Mouse (Mus musculus): Measurements from ENCODE around the gene AC129217.1. TPM values are rescaled to one million over a fixed set of nuclear protein-coding genes. Genes with fewer than 3 reads are reported as not detected.
A peak's percentile ranks its signal among the peaks of the same experiment; 100 is the strongest.

AC129217.1 gene
- polyA plus RNA-seq, 1 experiment from 2014 or later, result not detected

DNA sequence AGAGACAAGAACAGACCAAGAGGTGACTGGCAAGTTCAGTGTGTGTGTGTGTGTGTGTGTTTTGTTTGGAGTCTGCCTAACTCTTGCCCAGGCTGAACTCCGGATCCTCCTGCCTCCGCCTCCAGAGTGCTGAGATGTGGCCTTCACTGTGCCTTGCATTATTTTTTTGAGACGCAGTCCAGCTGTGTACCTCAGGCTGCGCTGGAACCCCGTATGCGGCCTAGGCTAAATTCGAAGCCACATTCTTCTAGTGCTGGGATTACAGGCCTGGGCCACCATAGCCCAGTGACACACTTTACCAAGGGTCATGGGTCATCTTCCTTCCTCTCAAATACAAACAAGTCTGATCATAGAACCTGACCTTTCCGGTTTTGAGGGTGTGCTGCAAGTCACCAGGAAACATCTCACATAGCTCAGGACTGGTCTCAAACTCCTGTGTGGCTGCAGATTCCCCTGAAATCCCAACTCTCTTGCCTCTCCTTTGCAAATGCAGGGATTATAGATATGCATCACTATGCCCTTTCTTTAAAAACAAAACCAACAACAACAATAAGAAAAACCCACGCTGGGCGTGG is 42.8 kb downstream of the AC129217.1 start:
- WGBS, result 80% methylated on average over 10 of the region's 10 CpGs

GRCm38 (mm10) chr19:8875031-8875430 is 45.5 kb downstream of the AC129217.1 start:
- 95% methylated on average over 7 of the region's 7 CpGs for WGBS
- H3K4me2 ChIP-seq (ENCODE audit: low read depth, low read length), result no peak overlapping the region
- peaks cover 34% of the 10 kb centered on the region for H3K36me3 ChIP-seq (ENCODE audit: control insufficient read depth, insufficient read depth, low read length)
- H3K27ac ChIP-seq (ENCODE audit: low read depth, low read length), result no peak overlapping the region
- no peaks in the 10 kb centered on the region for H3K9me3 ChIP-seq (ENCODE audit: control insufficient read depth, low read length)
- no peak for ATAC-seq (ENCODE audit: low read depth)
- H3K27me3 ChIP-seq (ENCODE audit: control insufficient read depth, insufficient read depth, low read length), result no peaks in the 10 kb centered on the region; the same call in 1 of the 2 replicates
- peaks cover 19% of the 10 kb centered on the region for H3K4me1 ChIP-seq (ENCODE audit: control insufficient read depth, insufficient read depth, low read length)
- no peak overlapping the region for H3K9ac ChIP-seq (replicated peaks; ENCODE audit: low read depth, low read length)
- H3K4me3 ChIP-seq (ENCODE audit: low read depth, low read length), result no peak overlapping the region

More for the DNA sequence above, 42.8 kb downstream of the AC129217.1 start:
- no peak overlapping the region for H3K27ac ChIP-seq (ENCODE audit: low read depth, low read length)
- H3K9me3 ChIP-seq (ENCODE audit: control insufficient read depth, low read length), result no peaks in the 10 kb centered on the region
- no peak for ATAC-seq (ENCODE audit: low read depth)
- H3K4me2 ChIP-seq (ENCODE audit: low read depth, low read length), result peak overlapping the region; percentile 90
- H3K36me3 ChIP-seq (ENCODE audit: control insufficient read depth, insufficient read depth, low read length), result peaks cover 34% of the 10 kb centered on the region
- H3K27me3 ChIP-seq (ENCODE audit: control insufficient read depth, insufficient read depth, low read length), result no peaks in the 10 kb centered on the region; the same call in 1 of the 2 replicates
- H3K4me3 ChIP-seq (ENCODE audit: low read depth, low read length), result peak overlapping the region; percentile 98
- H3K4me1 ChIP-seq (ENCODE audit: control insufficient read depth, insufficient read depth, low read length), result peaks cover 11% of the 10 kb centered on the region
- H3K9ac ChIP-seq (replicated peaks; ENCODE audit: low read depth, low read length), result peak overlapping the region; percentile 97

GRCm38 (mm10) chr19:8880311-8881033 is 50.9 kb downstream of the AC129217.1 start, which contains the start of gene Uqcc3:
TSS of gene Uqcc3 (minus strand) at chr19:8880923.
- ATAC-seq (ENCODE audit: low read depth), result peak; percentile 97
- peaks cover 12% of the 10 kb centered on the region for H3K36me3 ChIP-seq (ENCODE audit: control insufficient read depth, insufficient read depth, low read length)
- under 1% methylated on average over 42 of the region's 42 CpGs for WGBS
- peak within 1 kb of the TSS; percentile 76 for H3K4me3 ChIP-seq (ENCODE audit: low read depth, low read length)
- H3K9ac ChIP-seq (replicated peaks; ENCODE audit: low read depth, low read length), result peak within 1 kb of the TSS; percentile 82
- no peaks in the 10 kb centered on the region for H3K9me3 ChIP-seq (ENCODE audit: control insufficient read depth, low read length)
- H3K27ac ChIP-seq (ENCODE audit: low read depth, low read length), result peak within 1 kb of the TSS; percentile 85
- H3K4me1 ChIP-seq (ENCODE audit: control insufficient read depth, insufficient read depth, low read length), result peaks cover 10% of the 10 kb centered on the region; the same call in 1 of the 2 replicates
- peak within 1 kb of the TSS; percentile 91 for H3K4me2 ChIP-seq (ENCODE audit: low read depth, low read length)
- no peaks in the 10 kb centered on the region for H3K27me3 ChIP-seq (ENCODE audit: control insufficient read depth, insufficient read depth, low read length)

- 10% methylated on average over 3 of the region's 3 CpGs for WGBS
- Histone ChIP-seq H3K4me1 (ENCODE audit: control insufficient read depth, insufficient read depth, low read length) (peaks cover 10% of the 10 kb centered on the region; the same call in 1 of the 2 replicates), H3K9me3 (ENCODE audit: control insufficient read depth, low read length) (no peaks in the 10 kb centered on the region), H3K9ac (replicated peaks; ENCODE audit: low read depth, low read length) (peak overlapping the region; percentile 25; the same call in 1 of the 2 replicates), H3K27ac (ENCODE audit: low read depth, low read length) (peak overlapping the region; percentile 85; the same call in 1 of the 2 replicates), H3K4me3 (ENCODE audit: low read depth, low read length) (peak overlapping the region; percentile 76), H3K4me2 (ENCODE audit: low read depth, low read length) (peak overlapping the region; percentile 91), H3K27me3 (ENCODE audit: control insufficient read depth, insufficient read depth, low read length) (no peaks in the 10 kb centered on the region), H3K36me3 (ENCODE audit: control insufficient read depth, insufficient read depth, low read length) (0 out of 2 replicates have a peak, but pooled peaks cover 8% of the 10 kb centered on the region)
- ATAC-seq (ENCODE audit: low read depth), result no peak
Observed at GRCm38 (mm10) chr19:8881034-8881392, 51.4 kb downstream of the AC129217.1 start.

GRCm38 (mm10) chr19:8883616-8884015 is 54.0 kb downstream of the AC129217.1 start, which contains the start of the genes Lbhd1 and Gm49403:
TSS of gene Lbhd1 (plus strand) at chr19:8883732.
TSS of gene Gm49403 (plus strand) at chr19:8883930.
- no peak within 1 kb of the TSS for H3K27ac ChIP-seq (ENCODE audit: low read depth, low read length)
- 86% methylated on average over 3 of the region's 3 CpGs for WGBS
- peaks cover 18% of the 10 kb centered on the region for H3K4me1 ChIP-seq (ENCODE audit: control insufficient read depth, insufficient read depth, low read length)
- no peaks in the 10 kb centered on the region for H3K27me3 ChIP-seq (ENCODE audit: control insufficient read depth, insufficient read depth, low read length)
- no peak within 1 kb of the TSS for H3K4me2 ChIP-seq (ENCODE audit: low read depth, low read length)
- H3K36me3 ChIP-seq (ENCODE audit: control insufficient read depth, insufficient read depth, low read length), result no peaks in the 10 kb centered on the region
- ATAC-seq (ENCODE audit: low read depth), result no peak
- no peak within 1 kb of the TSS for H3K4me3 ChIP-seq (ENCODE audit: low read depth, low read length)
- H3K9me3 ChIP-seq (ENCODE audit: control insufficient read depth, low read length), result no peaks in the 10 kb centered on the region
- no peak within 1 kb of the TSS for H3K9ac ChIP-seq (replicated peaks; ENCODE audit: low read depth, low read length)

DNA sequence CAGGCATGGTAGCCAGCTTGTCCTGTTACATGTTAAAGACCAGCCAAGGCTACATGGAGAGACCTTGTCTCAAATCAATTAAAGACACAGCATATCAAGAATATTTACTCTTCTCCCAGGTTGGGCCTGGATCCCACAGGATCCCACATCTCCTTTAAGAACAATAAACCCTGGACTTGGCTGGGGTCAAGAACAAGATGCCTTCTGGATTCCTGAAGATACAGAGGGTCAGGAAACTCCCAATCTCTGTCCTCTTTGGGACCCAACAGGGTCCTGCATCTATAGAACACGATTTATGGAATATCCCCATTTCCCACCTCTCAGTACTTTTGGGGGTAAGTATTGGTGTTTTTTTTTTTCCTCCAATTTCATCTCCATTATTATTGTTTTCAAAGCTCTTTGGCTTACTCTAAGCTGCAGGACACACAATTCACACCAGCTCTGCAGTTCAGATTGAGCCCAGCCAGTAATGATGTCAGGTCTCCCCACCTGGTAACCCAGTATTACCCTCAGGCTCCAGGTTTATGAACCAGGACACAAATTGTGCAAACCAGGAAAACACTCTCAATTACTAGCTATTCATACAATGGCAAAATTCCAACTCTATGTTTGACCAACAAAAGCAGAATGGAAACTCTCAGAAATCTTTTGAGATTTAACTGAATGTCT is 57.5 kb downstream of the AC129217.1 start:
- ATAC-seq (ENCODE audit: low read depth), result no peak
- 54% methylated on average over 1 of the region's 1 CpGs for WGBS
- no peak overlapping the region for H3K4me2 ChIP-seq (ENCODE audit: low read depth, low read length)
- H3K9ac ChIP-seq (replicated peaks; ENCODE audit: low read depth, low read length), result no peak overlapping the region
- H3K36me3 ChIP-seq (ENCODE audit: control insufficient read depth, insufficient read depth, low read length), result 0 out of 2 replicates have a peak, but pooled peaks cover 3% of the 10 kb centered on the region
- H3K4me3 ChIP-seq (ENCODE audit: low read depth, low read length), result no peak overlapping the region
- H3K4me1 ChIP-seq (ENCODE audit: control insufficient read depth, insufficient read depth, low read length), result peaks cover 9% of the 10 kb centered on the region
- no peaks in the 10 kb centered on the region for H3K9me3 ChIP-seq (ENCODE audit: control insufficient read depth, low read length)
- no peak overlapping the region for H3K27ac ChIP-seq (ENCODE audit: low read depth, low read length)
- H3K27me3 ChIP-seq (ENCODE audit: control insufficient read depth, insufficient read depth, low read length), result no peaks in the 10 kb centered on the region

DNA sequence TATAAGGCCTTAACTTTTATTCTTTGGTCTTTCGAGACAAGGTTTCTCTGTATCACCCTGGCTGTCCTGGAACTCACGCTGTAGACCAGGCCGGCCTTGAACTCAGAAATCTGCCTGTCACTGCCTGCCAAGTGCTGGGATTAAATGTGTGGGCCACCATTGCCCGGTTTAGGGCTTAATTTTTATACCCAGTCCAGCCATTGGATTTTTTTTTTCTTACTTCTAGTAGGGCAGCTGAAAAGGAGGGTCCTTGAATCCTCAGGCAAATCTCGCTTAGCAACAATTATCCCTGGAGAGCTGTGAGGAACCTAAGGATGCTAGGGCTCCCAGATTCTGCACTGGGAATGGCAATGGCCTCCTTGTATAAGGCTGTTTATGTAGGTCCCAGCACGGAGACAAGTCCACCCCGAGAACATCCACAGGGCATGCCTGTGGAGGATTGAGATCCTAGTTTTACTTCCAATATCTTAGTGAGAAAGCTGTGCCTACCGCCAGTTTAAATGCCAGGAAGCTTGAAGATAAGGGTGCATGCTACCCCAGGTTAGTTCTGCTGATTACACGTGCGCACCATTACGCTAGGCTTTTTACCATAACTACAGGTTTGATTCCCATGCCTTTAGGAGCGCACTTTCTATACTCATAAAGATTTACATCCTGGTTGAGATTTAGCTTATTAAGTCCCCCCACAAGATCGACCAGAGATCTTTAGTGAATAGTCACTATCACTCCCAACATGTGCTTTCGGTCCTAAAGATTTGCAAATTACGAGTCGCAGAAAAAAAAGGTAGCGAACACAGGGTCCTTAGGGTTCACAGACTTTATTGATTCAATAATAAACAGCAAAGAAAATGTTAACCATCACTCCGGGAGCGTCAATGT is 58.3 kb downstream of the AC129217.1 start:
- peak overlapping the region; percentile 80 for H3K4me2 ChIP-seq (ENCODE audit: low read depth, low read length)
- no peaks in the 10 kb centered on the region for H3K9me3 ChIP-seq (ENCODE audit: control insufficient read depth, low read length)
- H3K27ac ChIP-seq (ENCODE audit: low read depth, low read length), result peak overlapping the region; percentile 80; the same call in 1 of the 2 replicates
- WGBS, result 14% methylated on average over 19 of the region's 19 CpGs
- H3K4me1 ChIP-seq (ENCODE audit: control insufficient read depth, insufficient read depth, low read length), result peaks cover 12% of the 10 kb centered on the region
- peak overlapping the region; percentile 71 for H3K9ac ChIP-seq (replicated peaks; ENCODE audit: low read depth, low read length)
- no peaks in the 10 kb centered on the region for H3K27me3 ChIP-seq (ENCODE audit: control insufficient read depth, insufficient read depth, low read length)
- H3K36me3 ChIP-seq (ENCODE audit: control insufficient read depth, insufficient read depth, low read length), result 0 out of 2 replicates have a peak, but pooled peaks cover 3% of the 10 kb centered on the region
- ATAC-seq (ENCODE audit: low read depth), result no peak
- peak overlapping the region; percentile 54 for H3K4me3 ChIP-seq (ENCODE audit: low read depth, low read length)

Measured in neural tube, embryonic 14.5 days (tissue).